Mouse (Mus musculus) embryonic facial prominence, embryonic 11.5 days (tissue): Measurements from ENCODE around the gene Ptprd. TPM values are rescaled to one million over a fixed set of nuclear protein-coding genes. Genes with fewer than 3 reads are reported as not detected.

Experiments
- ATAC-seq: fragments of 200-750 bp; cut with Nextera tagmentation; replicated peaks from 2 replicates; pipeline ENCODE4 v1.8.0; 2017; ENCODE audit warnings: low read depth; ENCODE audit not compliant: insufficient number of reproducible peaks, low FRiP score, low TSS enrichment
- DNase-seq: peaks from one replicate; pipeline ENCODE4 v3.0.0-alpha.2; 2015; ENCODE audit warnings: low spot score
- H3K27ac ChIP-seq: fragments of 300-500 bp; sonication (generic); replicated peaks from 2 replicates; pipeline ENCODE4 v1.5.1; 2014; ENCODE audit warnings: mild to moderate bottlenecking, low read depth, low read length, control low read depth
- H3K27me3 ChIP-seq: fragments of 300-500 bp; sonication (generic); 2 replicates; pipeline ENCODE4 v1.6.1; 2014; ENCODE audit warnings: mild to moderate bottlenecking, low read length, moderate library complexity, mixed read lengths; ENCODE audit not compliant: control insufficient read depth, insufficient read depth
- H3K36me3 ChIP-seq: fragments of 300-500 bp; sonication (generic); replicated peaks from 2 replicates; pipeline ENCODE4 v1.6.1; 2014; ENCODE audit warnings: low read depth, mild to moderate bottlenecking, low read length, moderate library complexity, mixed read lengths; ENCODE audit not compliant: control insufficient read depth, insufficient read depth
- H3K4me1 ChIP-seq: fragments of 300-500 bp; sonication (generic); 2 replicates; pipeline ENCODE4 v1.6.1; 2014; ENCODE audit warnings: low read length, mixed read lengths; ENCODE audit not compliant: control insufficient read depth, insufficient read depth
- H3K4me2 ChIP-seq: fragments of 300-500 bp; sonication (generic); 2 replicates; pipeline ENCODE4 v1.6.1; 2014; ENCODE audit warnings: low read depth, mild to moderate bottlenecking, control low read depth, low read length, moderate library complexity
- H3K4me3 ChIP-seq: fragments of 300-500 bp; sonication (generic); 2 replicates; pipeline ENCODE4 v1.5.1; 2014; ENCODE audit warnings: low read depth, low read length, control low read depth
- H3K9ac ChIP-seq: fragments of 300-500 bp; sonication (generic); replicated peaks from 2 replicates; pipeline ENCODE4 v1.6.1; 2014; ENCODE audit warnings: mild to moderate bottlenecking, control low read depth, low read length
- H3K9me3 ChIP-seq: fragments of 300-500 bp; sonication (generic); replicated peaks from 2 replicates; pipeline ENCODE4 v1.6.1; 2016; ENCODE audit warnings: mild to moderate bottlenecking, low read length, inconsistent platforms, mixed read lengths; ENCODE audit not compliant: control insufficient read depth
- WGBS: fragments of 180-500 bp; shearing (Covaris S2); extraction: QIAGEN DNeasy Blood & Tissue Kit; methylation state at CpG from one replicate; pipeline ENCODE4 v1.1.7; 2014; 5-methylcytosine and 5-hydroxymethylcytosine counted together
- polyA plus RNA-seq: library from polyadenylated mRNA; unstranded; fragments of >200 nt; fragmentation: Nextera tagmentation; extraction: Ambion mirVana; gene quantifications from 2 replicates; pipeline ENCODE4 v1.2.1, GENCODE M21; 2014

Ptprd gene
- polyA plus RNA-seq, 1 experiment from 2014 or later, result 19.9 TPM

DNA sequence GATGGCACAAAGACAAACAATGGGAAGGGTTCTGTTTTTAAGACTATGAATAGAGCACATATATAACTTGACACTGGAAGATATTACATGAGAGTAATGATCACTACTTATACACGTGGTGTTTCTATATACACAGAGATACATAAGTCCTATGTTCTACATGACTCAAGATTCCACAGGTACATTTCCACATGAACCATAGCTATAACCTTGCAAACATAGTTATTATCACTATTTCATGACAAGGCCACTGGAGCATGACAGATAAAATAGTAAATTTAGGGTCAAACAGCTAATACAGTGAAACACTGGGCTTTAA lies 951.8 kb downstream of the Ptprd start:
- WGBS, result 69% methylated on average over 1 of the region's 1 CpGs
- Histone ChIP-seq H3K27me3 (no peaks in the 10 kb centered on the region), H3K36me3 (no peaks in the 10 kb centered on the region), H3K27ac (no peak overlapping the region), H3K9ac (no peak overlapping the region), H3K4me3 (no peak overlapping the region), H3K9me3 (no peaks in the 10 kb centered on the region), H3K4me2 (no peak overlapping the region), H3K4me1 (no peaks in the 10 kb centered on the region)
- no peak for ATAC-seq
- no peak for DNase-seq

DNA sequence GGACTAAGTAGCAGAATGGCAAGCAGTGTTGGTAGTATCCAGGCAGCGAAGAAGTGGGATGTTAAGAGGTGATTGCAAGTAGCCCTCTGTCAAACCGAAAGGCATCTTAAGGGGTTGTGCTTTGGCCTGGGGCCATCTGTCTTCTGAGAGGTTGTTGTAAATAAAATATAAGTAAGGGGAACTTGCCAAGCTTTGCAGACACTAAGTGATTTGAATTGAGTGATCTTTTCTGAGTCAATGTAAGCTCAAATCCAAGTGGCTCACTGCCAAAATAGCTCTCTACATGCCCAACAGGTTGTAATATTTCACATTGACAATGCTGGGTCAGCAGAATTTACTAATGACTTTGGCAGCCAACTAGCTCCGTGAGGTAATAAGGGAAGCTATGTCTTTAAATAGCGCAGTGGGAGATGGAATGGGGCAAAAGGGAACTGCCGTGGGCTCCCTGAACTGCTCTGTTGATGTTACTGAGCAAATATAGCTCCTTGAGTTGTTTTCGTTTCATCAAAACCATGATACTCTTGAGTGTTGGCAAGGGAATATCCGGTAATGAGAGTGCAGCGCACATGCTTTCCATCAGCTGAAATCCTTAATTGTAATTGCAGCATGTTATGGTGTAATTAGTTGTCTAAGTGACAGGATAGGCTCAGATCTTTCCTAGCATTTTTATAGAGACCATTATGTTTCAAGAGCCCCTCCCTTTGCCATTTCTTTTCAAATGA lies 952.4 kb downstream of the Ptprd start:
- Histone ChIP-seq H3K4me1 (no peaks in the 10 kb centered on the region), H3K9ac (no peak overlapping the region), H3K9me3 (no peaks in the 10 kb centered on the region), H3K4me2 (no peak overlapping the region), H3K36me3 (no peaks in the 10 kb centered on the region), H3K4me3 (no peak overlapping the region), H3K27ac (no peak overlapping the region), H3K27me3 (no peaks in the 10 kb centered on the region)
- WGBS, result 61% methylated on average over 8 of the region's 8 CpGs
- ATAC-seq (no peak), DNase-seq (no peak)

DNA sequence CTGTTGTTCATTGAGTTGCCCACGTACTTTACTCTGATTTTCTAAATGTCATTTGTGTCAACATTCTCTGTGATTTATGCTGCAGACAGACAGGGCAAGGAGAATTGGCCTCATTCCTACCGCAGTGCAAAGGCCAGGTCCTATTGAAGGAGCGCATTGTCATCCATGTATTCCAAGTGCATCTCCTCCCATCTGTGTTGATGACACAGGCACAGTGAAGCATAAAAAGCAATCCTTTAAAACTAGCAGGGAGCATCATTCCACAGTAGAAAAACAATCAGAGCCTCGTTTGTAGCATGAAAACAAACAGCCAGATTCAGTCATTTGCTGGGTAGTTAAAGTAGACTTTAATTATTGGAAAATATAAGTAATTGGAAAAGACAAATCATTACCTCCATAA lies 960.6 kb downstream of the Ptprd start:
- no peaks in the 10 kb centered on the region for H3K4me1 ChIP-seq
- 58% methylated on average over 4 of the region's 4 CpGs for WGBS
- H3K27me3 ChIP-seq, result no peaks in the 10 kb centered on the region
- H3K4me3 ChIP-seq, result no peak overlapping the region
- no peak for ATAC-seq
- no peak for DNase-seq
- H3K27ac ChIP-seq, result no peak overlapping the region
- no peaks in the 10 kb centered on the region for H3K9me3 ChIP-seq
- no peak overlapping the region for H3K4me2 ChIP-seq
- no peak overlapping the region for H3K9ac ChIP-seq
- H3K36me3 ChIP-seq, result no peaks in the 10 kb centered on the region

DNA sequence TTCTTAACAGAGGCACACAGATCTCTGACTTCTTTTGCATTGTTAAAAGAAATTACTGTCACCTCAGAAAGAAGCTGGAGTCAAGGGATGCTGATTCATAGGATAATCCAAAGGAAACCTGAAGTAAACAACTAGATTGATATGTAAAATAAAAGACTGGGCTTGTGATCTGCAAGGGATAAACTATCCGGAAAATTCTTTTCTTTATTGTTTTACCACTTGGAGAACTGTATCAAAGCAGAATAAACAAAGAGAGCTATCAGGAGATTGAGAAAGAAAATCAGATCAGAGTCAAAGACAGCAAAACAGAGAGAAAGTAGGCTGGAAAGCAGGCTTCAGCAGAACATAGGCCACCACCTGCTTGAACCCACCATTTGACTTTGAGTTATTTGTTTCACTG lies 962.0 kb downstream of the Ptprd start:
- no peak for DNase-seq
- WGBS, result 38% methylated on average over 1 of the region's 1 CpGs
- Histone ChIP-seq H3K4me3 (no peak overlapping the region), H3K36me3 (no peaks in the 10 kb centered on the region), H3K4me1 (no peaks in the 10 kb centered on the region), H3K27me3 (no peaks in the 10 kb centered on the region), H3K9ac (no peak overlapping the region), H3K4me2 (no peak overlapping the region), H3K9me3 (no peaks in the 10 kb centered on the region), H3K27ac (no peak overlapping the region)
- no peak for ATAC-seq

DNA sequence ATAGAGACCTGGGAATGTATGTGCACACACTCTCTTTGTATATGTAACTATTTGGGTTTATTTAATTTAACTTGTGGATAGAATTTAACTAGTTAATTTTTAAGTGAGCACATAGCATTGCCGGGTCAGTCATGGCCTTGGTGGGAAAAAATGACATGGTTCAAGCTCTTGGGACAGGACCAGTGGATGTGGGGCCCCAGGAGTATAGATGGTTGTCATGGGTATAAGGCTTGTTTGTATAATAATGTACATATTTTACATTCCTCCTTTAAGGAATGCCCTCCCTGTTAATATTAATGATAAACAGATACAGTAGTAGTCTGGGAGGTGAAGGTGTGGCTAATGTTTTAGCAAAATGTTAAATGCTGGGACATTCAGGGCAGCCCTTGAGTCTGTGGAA lies 962.8 kb downstream of the Ptprd start:
- ATAC-seq (no peak), DNase-seq (no peak)
- Histone ChIP-seq H3K9me3 (no peaks in the 10 kb centered on the region), H3K27ac (no peak overlapping the region), H3K4me2 (no peak overlapping the region), H3K4me1 (no peaks in the 10 kb centered on the region), H3K9ac (no peak overlapping the region), H3K36me3 (no peaks in the 10 kb centered on the region), H3K27me3 (no peaks in the 10 kb centered on the region), H3K4me3 (no peak overlapping the region)
- 74% methylated on average over 1 of the region's 1 CpGs for WGBS

DNA sequence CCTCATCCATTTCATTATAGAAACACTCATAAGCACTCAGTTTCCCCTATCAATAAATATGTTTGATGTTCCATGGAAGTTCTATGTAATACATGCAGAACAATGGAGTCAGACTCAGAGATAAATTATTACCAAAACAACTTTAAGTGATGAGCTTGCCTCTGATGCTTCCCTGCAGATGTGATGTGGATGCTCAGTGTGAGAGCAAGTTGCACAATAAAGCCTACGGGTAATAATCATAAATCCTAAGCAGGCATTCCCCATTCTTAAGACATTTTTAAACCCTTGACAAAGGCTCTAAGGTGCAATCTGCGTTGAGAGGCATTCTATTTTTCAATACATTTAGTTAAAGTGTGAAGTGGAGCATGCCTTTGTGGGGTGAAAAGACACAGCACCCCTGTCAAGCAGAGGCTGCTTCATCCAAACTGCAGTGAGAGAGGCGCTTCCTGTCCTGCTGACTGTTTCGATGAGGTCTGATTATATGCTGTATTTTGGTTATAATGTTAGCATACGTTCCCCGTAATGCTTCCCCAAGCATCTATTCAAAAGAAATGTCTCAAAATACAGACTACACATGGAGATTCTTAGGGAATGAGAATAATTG lies 969.8 kb downstream of the Ptprd start:
- Histone ChIP-seq H3K4me2 (no peak overlapping the region), H3K4me3 (no peak overlapping the region), H3K4me1 (no peaks in the 10 kb centered on the region), H3K27ac (no peak overlapping the region), H3K9me3 (no peaks in the 10 kb centered on the region), H3K9ac (no peak overlapping the region), H3K27me3 (no peaks in the 10 kb centered on the region), H3K36me3 (no peaks in the 10 kb centered on the region)
- WGBS, result 86% methylated on average over 6 of the region's 6 CpGs
- no peak for DNase-seq
- no peak for ATAC-seq

DNA sequence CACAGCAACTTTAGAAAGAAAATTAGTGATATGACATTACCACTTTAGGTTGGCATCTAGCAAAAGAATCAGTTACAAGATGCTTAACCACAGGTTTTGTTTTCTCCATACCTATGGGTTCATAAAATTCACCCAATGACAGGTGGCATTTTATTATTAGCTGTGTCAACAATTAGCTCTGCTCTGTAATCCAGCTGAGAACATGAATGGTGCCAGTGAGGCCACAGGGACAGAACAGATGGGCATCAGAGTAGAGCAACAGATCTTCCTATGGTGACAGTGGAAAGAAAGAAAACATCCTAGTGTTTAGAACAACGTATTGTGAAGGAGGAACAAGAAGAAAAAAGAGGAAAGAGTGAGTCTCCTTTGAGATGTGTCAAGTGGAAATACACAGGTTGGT lies 973.6 kb downstream of the Ptprd start:
- Histone ChIP-seq H3K27me3 (no peaks in the 10 kb centered on the region), H3K9ac (no peak overlapping the region), H3K4me2 (no peak overlapping the region), H3K27ac (no peak overlapping the region), H3K9me3 (no peaks in the 10 kb centered on the region), H3K36me3 (no peaks in the 10 kb centered on the region), H3K4me1 (no peaks in the 10 kb centered on the region), H3K4me3 (no peak overlapping the region)
- no peak for ATAC-seq
- WGBS, result 64% methylated on average over 1 of the region's 1 CpGs
- no peak for DNase-seq

DNA sequence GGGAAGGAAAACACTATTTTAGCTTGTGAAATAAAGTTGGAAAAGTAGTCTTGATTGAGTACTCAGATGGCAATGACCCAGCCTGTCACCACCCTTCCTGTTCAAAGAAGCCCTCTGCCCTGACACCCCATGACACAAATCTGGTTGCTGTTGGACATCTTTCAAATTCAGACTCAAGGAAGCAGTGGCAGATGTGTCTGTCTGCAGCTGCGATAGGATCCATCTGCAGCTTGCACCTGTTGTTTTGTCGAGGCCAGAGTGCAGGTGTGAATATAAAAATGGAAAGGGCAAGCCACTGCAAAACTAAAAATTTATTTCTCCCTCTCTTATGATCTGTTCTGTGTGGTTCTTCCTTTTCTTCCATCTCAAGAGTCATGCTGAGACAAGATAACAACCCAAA lies 978.5 kb downstream of the Ptprd start:
- H3K4me2 ChIP-seq, result no peak overlapping the region
- H3K27me3 ChIP-seq, result no peaks in the 10 kb centered on the region
- DNase-seq (no peak), ATAC-seq (no peak)
- no peak overlapping the region for H3K4me3 ChIP-seq
- H3K27ac ChIP-seq, result no peak overlapping the region
- H3K4me1 ChIP-seq, result no peaks in the 10 kb centered on the region
- no peak overlapping the region for H3K9ac ChIP-seq
- no peaks in the 10 kb centered on the region for H3K9me3 ChIP-seq
- no peaks in the 10 kb centered on the region for H3K36me3 ChIP-seq
- WGBS, result 78% methylated on average over 2 of the region's 2 CpGs
